Mouse (Mus musculus) lung, postnatal 14 days (tissue): Measurements from ENCODE around the gene Gm30083.

Experiments
- DNase-seq: peaks from one replicate; pipeline ENCODE4 v3.0.0; 2021

Gm30083 gene

DNA sequence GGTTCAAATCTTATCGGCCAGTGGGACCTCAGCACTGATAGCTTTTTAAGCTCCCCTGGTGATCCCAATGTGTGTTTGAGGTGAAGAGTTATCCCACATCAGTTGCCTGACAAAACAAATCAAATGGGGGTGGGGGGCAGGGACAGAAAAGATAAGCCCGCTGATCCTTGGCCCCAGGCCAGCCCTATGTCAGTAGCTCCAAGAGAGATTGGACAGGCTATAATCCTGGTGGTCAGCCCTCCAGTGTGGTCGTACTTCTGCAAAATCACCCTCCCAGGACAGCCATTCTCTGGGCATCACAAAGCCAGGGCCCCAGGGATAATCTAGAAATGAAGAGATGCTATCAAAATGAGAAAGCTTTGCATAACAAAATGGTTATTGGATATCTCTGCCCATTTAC lies 56.1 kb downstream of the Gm30083 start:
- no peak for DNase-seq

DNA sequence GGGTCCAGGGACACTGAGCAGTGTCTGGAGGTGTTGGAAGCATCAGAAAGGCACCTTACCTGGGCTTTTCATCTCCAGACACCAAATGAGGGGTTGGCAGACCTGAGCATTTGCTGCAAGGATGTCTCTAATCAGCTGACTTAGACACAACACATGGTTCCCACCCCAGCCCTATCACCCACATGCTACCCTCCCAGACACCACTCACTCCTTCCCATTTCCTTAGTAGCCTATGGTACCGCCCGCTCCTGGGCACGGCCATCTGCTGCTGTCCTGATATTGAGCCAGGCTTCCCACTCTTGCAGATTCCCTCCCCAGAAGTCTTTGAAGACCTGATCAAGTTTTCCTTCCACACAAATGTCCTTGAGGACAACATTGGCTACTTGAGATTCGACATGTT lies 56.8 kb downstream of the Gm30083 start:
- no peak for DNase-seq

DNA sequence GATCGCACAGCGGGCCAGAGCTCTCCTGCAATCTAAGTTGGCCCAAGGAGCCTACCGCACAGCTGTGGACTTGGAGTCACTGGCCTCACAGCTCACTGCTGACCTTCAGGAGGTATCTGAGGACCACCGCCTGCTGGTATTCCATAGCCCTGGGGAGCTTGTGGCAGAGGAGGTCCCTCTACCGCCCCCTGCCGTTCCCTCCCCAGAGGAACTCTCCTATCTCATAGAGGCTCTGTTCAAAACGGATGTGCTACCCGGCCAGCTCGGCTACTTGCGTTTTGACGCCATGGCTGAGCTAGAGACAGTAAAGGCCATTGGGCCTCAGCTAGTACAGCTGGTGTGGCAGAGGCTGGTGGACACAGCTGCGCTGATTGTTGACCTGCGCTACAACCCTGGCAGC lies 58.9 kb downstream of the Gm30083 start:
- DNase-seq, result no peak

GRCm38 (mm10) chr14:33953761-33954160 lies 61.2 kb downstream of the Gm30083 start, which contains the start of gene Rbp3:
Gene Rbp3 (plus strand): TSS chr14:33954003.
- no peak for DNase-seq

DNA sequence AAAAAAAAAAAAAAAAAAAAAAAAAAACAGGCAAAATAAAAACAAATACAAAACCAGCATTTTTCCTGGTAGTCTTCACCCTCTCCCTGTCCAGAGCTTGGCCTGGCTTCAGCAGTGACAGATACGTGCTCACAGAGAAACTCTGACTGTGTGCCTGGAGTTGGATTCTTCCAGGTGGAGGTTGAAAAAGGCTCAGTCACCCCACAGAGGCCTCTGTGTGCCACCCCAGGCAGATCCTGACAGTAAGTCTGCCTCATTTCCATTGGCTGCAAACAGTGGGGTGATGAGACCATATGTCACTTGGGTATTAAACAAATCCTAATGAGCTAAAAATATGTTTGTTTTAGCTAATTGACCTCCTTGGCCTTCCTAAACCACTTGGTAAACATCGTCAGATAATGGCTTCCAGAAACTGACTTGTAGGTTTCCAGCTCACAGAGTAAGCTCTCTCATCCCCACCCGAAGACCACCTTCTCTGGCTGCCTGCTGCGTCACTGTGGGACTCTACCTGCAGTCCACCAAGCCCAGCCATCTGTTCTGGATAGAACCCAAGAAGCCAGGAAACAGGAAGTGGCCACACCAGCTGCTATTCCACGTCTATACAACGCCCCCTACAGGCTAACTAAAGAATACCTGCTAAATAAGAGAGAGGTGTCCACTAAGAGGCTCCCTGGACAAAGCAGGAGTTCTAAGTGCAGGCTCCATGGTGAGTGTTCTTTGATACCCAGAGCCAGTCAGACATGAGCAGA lies 62.6 kb downstream of the Gm30083 start:
- no peak for DNase-seq

- no peak for DNase-seq
Measured at GRCm38 (mm10) chr14:33946125-33946524, 68.9 kb downstream of the Gm30083 start.

DNA sequence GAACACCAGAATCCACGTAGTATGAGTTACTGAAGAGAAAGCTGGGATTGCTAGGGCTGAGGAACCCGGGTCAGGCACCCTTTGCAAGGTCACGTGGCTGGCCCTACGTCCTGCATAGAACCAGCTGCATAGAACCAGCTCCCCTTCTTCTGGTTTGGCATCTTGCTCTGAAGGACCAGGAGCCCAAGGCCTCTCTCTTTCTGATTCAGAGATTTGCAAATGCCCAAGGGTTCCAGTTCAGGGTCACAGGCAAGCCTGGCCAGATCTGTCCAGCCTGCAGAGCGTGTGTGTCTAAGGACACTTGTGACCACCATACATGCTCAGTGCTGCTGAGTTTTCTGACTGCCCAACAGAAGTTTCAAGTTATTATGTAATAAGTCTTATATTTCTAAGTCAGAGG lies 72.8 kb downstream of the Gm30083 start:
- no peak for DNase-seq

DNA sequence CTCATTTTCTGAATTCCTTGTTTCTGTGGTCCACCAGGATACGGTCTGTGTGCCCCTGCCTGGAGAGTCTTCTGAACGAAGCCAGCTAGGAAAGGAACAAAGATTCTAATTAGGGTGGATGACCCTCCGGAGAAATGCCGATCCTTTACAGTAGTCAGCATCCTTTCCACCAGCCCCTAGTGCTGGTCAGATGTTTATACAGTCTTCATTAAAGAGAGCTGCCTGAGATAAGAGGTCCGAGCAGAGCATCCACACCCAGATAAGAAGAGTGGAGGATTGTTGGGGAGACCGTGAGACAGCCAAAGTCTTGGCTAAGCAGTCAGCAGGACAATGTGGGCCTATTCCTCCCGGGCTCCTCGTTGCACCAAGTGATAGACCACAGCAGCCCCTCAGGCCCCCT lies 74.2 kb downstream of the Gm30083 start, which contains the start of gene Gdf2:
Gdf2 (plus strand) TSS at position 301 of the 400 bp plus-strand sequence.
- DNase-seq, result no peak

DNA sequence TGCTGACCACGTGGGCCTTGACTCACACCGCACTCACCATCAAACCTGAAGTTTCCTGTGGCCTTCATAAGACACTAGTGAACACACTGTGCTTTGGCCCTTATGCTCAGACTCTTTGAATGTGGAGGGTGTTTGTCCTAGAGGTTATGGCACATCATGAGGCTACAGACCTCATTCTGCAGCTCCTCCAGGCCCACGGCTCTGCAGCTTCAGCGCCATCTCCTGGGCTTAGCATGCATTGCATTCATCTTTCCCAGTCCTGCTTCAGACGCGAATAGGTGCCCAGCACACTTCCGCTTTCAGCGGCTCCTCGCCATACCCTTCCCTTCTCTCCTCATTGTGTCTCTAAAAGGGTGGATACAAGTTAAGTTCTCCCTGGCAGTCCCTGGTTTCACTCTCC lies 75.9 kb downstream of the Gm30083 start:
- peak; percentile 66 for DNase-seq
